Mouse (Mus musculus): ENCODE data around the gene Cdh4.

Cdh4 gene

DNA sequence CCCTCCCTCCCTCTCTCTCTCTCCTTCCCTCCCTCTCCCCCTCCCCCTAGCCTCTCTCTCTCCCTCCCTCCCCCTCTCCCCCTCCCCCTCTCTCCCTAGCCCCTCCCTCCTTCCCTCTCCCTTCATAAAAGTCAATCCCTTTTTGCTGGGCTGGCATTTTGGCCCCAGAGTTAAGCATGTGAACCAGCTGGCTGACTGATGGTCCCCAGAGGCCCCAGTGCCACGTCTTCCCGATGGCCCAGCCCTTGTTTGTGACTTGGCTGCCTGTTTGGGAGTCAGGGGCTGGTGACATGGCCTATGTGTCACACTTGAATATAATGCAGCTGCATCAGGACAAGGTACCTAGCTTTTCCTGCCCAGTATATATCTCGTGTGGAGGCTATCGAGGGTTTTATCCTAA lies 96.3 kb downstream of the Cdh4 start:
- no peak for DNase-seq (ENCODE audit: low read depth)

DNA sequence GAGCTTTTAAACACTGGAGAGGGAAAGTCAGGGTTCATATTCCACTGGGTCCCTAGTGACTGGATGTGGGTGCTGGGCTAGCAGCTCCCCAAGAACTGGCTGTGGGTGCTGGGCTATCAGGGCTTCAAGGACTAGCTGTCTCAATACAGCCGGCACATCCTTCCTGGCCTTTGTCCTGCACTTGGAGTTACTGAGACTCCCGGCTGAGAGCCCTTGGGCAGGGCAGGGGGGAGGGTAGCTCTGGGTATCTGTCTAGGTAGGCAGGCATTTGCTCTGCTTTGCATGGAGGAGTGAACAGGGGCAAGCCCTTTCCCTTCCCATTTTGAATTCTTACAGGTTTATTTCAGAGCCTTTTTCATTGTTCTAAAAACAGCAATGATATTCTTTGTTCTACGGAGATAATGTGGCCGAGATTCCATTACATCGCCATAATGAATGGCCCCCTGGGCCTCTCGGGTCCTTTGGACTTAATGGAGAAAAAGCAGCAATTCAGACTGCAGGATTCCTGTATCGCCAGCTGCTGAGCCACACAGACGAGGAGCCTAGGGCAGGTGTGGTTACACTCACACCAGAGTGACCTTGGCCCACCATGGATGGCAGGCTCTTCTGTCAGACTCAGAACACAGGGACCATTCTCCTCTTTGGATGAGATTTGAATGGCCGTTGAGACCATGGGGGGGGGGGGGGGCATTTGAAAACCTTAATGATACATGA lies 97.5 kb downstream of the Cdh4 start:
- DNase-seq (ENCODE audit: low read depth): no peak

DNA sequence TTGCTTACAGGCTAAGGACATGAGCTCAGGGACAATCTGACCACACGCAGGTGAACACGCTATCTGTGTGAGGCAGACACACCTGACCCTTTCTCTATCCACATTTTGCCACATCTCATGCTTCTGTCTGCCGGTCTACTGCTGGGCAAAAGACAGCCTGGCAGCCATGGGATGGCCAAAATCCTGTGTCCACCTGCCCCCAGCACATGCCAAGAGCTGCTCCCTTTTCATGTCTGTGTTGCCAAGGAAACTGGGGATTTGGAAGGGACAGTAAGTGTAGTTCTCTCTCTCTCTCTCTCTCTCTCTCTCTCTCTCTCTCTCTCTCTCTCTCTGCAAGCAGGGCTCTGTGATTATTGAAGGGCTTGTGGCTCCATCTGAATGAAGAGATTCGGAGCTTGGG lies 98.9 kb downstream of the Cdh4 start:
- DNase-seq (ENCODE audit: low read depth): no peak

DNA sequence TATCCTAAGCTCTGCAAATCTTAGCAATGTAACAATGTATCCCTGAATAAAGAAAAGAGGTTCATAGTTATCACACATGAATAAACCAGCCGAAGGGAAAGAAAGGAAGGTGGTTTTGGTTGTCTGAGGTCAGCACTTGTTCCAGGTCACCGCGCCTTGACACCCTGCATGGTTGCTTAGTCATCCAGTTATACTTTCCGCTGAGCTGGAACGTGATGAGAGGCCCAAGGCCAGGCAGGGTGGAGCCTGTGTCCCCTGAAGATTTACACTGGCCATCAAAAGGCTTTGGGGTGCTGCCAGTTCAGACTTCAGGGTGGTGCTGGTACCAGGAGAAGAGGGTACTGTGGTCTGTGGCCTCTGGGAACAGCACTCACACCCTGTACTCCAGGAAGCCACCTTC lies 105.4 kb downstream of the Cdh4 start:
- no peak for DNase-seq (ENCODE audit: low read depth)

DNA sequence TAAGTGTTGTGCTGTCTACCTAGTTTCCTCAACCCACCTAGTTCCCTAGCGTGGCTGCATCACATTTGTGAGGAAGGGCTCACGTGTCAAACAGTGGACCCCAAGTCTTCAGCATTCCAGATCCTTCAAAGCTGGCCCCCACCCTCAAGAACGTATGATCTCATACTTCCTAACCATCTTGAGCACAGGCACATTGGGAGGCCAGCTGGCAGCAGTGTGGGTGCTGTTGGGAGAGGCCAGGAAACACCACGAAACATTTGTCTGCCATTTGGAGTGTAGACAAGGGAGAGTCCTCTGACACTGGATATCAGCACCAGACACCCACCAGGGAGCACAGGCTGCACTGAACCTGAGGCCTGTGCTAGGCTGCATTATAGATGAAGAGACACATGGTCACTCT lies 113.7 kb downstream of the Cdh4 start:
- DNase-seq (ENCODE audit: low read depth): no peak

DNA sequence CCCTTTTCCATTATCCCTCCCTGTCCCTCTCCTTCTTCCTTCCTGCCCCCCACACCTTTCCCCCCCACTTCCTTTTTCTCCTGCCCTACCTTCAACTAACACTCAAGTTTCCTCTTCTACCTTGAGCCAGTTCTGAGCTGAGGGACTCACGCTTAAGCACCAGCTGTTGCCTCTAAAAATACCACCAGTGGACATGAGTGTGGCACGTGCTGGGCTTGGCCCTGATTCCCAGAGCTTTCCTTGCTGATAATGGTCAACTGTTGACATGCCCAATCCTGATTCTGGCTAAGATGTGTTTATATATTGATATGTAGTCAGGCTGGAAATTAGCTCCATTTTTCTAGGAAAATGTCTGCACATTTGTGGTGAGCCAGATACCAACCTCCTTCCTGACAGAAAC lies 120.1 kb downstream of the Cdh4 start:
- DNase-seq (ENCODE audit: low read depth): no peak

DNA sequence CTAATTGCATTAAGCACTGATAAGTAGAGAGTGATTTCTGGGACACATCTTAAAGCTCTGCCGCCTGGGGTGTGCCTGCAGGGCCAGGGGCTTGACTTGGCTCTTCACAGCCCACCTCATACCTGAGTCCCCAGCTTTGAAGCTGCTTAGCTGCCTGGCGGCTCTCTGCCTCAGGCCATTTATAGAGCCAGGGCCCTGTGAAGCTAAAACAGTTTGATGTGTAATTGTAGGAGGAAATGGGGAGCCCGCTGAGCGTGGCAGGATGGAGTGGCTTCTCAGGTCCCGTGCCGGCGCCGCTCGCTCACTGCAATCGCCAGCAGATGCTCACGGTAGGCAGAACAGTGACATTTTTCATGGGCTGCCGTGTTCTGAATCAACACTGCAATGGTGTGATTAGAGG lies 123.4 kb downstream of the Cdh4 start:
- no peak for DNase-seq (ENCODE audit: low read depth)

DNA sequence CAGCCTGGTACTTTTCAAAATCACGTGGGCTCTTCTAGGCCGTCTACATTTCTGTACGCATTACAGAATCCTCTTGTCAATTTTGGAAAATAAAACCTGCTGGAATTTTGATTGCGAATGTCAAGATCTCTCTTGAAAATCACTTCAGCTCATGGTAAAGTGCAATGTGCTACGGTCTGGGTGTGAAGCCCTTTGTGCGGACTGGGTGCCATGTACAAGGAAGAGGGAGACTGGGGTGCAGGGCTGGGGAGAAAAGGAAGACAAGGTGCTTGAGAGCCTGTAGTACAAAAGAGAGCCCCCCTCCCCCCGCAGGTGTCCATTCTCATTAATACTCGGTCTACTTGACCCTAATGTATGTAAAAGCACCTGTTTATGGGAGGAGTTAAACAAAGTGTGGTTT lies 125.7 kb downstream of the Cdh4 start:
- DNase-seq (ENCODE audit: low read depth): no peak

DNA sequence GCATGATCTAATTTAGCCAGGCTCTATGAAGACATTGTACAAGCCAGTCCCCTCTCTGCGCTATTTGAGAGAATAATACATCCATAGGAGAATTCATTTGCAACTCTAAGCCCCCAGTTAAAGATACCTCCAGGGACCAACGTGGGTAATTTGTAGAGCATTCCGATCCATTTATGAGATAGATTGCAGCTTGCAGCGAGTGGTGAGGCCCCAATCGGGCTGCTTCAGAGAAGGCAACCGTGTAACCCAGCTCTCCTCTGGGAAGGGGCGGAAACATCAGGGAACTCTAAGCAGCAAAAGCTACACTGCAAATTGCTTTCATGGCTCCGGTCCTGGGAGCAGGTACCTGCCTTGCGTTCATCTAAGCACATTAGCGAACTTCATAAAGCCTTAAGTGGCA lies 126.9 kb downstream of the Cdh4 start:
- DNase-seq (ENCODE audit: low read depth): no peak

DNA sequence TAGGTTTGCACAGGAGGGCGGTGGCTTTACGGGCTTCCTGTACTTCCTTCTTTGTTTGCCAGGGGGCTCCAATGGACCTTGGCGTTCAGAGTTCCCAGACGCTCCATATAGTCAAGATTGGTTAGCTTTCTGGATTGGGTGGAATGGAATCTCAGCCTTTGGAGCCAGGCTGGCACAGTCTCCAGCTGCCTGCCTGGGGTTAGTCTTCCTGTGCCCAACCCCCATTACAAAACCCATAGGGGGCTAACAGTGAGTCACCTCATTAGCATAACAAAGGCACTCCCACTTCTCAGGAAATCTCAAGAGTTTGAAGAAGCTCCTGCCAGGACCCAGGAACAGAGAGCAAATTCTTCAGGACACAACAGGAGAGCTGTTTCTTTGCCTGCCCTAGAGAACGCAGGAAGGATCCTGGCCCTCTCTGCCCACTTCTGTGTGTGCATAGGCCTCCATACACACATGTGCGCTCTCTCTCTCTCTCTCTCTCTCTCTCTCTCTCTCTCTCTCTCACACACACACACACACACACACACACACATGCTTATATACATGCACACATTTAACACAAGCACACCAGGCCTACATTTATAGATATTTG lies 129.0 kb downstream of the Cdh4 start:
- no peak for DNase-seq (ENCODE audit: low read depth)

DNA sequence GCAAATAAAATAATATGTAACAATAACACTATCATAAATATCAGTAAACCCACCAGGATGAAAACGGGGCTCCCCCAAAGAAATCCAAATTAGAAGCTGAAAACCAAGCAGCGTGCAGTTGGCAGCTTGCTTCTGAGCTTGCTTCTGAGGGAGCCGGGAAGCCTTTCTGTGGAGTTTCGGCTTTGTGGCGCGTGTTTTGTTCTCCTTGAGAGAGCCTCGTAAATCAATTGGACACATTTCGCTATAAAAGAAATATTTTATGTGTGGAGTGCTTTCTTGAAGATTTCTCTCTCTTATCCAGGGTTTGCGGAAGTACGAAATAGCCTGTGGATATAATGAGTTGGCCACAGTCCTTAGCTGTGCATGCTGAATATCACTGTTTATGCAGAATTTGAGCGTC lies 131.1 kb downstream of the Cdh4 start:
- no peak for DNase-seq (ENCODE audit: low read depth)

DNA sequence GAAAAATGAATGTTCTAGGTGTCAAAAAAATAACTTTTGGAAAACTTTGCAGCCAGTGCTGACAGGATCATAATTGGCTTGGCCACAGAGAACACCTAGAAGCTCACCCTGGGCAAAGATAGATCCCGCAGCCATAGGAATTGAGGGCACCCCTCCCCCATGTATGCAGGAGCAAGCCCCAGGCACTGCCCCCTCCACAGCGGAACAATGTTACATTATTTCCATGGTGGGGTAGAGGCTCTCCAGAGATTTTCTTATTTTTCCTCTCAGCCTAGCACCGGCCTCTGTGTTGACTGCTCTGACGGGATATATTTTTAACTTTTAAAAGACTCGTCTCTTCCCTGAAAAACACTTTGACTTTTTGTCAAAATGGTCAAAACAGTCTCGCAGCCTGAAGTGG lies 131.6 kb downstream of the Cdh4 start:
- DNase-seq (ENCODE audit: low read depth): no peak

DNA sequence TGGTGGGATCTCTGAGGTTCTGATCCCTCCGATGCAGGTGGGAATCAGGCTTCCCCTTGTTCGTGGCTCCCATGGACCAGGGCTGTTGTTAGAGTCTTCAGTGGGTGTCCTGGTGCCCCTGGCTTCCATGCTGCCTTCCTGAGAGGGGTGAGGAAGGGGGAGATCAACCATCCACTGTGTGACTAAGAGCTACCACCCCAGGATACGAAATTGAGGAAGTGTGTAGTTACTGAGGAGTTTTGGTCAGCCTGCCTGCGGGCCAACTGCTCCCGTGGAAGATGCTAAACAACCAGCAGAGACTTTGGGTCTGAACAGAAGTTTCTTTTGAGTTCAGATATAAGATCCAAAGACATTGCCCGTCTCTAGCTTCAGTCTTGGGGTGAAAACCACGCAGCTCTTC lies 133.4 kb downstream of the Cdh4 start:
- no peak for DNase-seq (ENCODE audit: low read depth)

DNA sequence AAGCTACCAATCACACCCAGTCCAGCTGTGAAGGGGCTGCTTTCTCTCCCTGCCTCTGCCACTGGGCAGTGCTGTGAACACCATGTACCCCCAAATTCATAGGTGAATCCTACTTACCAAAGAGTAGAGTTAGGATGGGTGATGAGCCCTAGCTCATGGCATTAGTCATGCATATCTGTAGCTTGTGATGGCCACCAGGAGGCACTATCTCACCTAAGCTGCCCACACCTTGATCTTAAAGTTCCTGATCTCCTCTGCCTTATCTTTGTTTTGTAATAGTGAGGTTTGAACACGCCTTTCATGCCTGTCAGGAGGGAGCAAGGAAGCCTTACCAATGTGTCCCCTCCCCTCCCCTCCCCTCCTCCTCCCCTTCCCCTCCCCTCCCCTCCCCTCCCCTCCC lies 134.0 kb downstream of the Cdh4 start:
- DNase-seq (ENCODE audit: low read depth): no peak

DNA sequence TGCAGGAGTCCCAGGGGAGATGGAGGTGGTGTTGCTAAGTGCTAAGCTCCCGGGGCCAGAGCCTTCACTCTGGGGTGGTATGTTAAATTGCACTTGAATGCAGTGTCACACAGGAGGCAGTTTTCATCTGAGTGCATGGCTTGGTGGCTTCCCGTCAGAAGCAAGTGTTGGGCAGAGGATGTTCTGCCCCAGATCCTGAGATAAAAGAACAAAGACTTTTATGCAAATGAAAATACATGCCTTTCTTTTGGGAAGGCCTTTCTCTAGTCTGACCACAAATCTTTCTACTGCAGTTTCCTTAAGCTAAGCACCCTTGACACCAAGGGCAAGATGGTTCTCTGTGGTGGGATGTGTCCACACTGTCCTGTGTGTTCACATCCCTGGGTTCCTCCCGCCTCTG lies 136.1 kb downstream of the Cdh4 start:
- DNase-seq (ENCODE audit: low read depth): no peak

DNA sequence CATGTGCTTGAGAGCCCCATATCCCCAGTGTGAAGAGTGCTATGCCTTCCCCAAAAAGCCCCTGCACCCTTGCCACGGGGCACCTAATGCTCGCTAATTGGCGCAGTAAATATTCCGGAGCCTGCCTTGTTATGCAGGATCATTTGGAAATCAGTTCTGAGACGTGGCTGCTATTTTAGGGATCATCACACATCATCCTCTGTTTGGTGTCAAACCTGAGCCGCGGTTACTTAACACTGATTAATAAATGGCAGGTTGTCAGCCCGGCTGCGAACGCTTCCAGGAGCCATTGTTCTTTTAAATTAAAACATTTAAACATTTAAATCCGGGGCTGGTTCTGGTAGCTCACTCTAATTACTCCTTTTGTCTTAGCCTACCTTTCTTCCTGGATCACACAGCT lies 136.6 kb downstream of the Cdh4 start:
- no peak for DNase-seq (ENCODE audit: low read depth)

DNA sequence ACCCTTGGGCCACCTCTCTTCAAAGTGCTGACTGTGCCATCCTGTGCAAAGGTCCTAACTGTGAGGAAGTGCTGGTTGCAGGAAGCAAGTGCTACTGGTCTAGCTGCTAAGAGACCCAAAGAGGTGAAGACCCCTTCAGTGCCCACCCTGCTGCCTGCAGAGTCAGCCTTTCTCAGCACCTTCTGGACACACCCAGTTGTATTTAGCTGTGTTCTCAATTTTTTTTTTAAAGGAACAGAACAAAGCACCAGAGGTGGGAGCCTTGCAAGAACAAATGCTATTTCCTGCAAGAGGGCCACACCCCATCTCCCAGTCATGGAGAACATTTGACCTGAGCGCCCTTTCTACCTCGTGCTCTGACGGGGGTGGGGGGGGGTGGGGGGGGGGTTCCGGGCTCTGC lies 138.2 kb downstream of the Cdh4 start:
- no peak for DNase-seq (ENCODE audit: low read depth)

DNA sequence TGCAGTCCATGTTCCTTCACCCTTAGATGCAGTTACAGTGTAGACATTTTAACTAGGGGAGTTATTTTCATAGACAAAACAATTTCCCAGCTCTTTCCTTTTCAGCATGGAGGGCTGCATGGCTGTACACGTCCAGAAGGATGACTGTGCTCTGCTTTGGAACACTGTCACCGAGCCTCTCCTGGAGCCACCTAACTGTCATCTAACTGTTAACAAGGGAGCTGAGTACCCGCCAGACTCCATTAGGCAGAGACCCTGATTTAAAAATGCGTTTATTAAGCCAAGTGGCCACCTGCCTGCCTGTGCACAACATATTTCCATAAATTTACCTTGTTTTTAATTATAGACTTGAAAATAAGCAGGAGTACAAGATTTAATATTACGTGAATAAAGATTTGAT lies 138.8 kb downstream of the Cdh4 start:
- no peak for DNase-seq (ENCODE audit: low read depth)

DNA sequence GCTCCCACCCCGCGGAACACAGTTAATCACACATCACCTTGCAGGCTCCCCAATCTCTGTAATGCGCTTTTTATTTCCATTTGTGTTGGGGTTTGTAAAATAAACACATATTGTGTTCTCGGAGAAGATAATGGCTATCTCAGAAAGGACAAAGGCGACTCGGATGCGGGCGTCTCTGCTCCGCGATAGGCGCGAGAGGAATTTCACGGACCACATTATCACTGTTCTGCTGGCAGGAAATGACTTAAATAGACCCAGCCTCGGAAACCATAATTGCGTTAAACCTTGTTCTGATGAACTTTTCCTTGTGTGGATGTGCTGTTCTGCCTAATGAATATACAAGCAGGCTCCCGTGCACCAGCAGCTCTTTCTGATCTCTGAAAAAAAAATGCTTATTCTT lies 140.7 kb downstream of the Cdh4 start:
- no peak for DNase-seq (ENCODE audit: low read depth)

DNA sequence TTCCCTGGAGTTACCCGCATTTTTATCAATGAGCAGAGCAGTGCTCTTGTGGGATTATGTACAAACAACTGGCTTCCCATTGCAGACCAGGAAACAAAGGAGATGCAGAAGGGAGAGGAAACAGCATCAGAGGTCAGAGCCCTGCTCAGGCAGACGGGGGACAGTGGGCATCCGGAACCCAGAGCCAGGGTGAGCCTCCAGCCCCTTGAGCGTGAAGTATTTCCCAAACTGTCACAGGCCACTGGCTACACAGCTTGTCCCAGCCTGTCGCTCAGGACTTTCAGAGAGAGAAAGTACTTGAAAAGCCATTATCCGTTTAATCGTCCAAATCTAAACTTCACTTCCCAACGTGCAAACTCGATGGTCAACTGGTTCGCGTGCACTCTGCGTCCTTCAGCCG lies 142.4 kb downstream of the Cdh4 start:
- DNase-seq (ENCODE audit: low read depth): no peak

DNA sequence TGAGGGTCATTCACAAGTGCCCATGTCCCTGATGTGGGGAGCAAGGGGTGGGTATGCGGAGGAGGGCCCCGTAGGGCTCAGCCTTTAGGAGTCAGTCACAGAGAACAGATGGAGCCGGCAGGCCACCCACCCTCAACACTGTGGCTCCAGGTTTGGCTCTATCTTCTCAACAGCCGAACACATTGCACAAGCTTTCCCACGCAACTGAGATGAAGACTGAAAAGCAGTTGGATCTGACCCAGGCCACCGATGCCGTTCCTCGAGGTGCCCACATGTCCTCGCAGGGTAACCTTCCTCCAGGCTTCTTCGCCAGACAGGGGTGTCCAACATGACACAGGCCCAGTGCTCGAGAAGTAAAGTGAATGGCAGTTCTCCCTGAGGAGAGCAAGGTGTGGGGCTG lies 144.2 kb downstream of the Cdh4 start:
- DNase-seq (ENCODE audit: low read depth): no peak

DNA sequence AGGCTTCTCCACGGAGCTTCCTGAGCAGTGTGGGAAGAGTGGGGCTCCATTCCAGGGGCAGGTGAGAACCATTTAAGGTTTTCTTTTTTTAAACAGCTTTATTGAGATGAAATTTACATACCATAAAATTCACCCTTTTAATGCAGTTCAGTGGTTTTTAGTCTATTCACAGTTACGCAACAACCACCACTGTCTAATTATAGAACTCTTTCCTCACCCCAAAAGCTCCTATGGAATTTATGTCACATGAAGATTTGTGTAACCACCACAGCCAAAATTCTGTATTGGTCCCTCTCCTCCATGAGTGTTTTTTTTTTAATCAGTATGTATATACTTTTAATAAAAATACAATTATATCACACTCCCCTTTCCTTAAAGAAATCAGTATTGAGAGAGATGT lies 144.8 kb downstream of the Cdh4 start:
- DNase-seq (ENCODE audit: low read depth): no peak

DNA sequence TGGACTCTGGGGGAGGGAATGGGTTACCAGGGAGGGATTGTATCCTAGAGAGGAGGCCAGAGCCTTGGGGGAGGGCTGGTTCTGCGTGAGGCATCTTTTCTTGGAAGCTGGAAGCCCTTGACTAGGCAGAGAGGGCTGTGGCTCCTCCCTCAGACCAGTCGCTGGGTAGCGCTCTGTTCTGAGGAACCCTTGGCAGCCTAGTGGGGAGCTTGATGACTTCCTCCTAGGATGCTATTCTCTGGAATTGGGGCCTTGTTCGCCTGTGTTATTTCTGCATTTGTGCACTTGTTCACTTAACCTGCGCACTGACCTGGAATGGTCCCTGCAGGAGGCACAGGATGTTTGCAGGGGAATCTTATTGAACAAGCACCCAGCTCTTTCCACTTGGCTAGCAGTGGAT lies 149.4 kb downstream of the Cdh4 start:
- no peak for DNase-seq (ENCODE audit: low read depth)

DNA sequence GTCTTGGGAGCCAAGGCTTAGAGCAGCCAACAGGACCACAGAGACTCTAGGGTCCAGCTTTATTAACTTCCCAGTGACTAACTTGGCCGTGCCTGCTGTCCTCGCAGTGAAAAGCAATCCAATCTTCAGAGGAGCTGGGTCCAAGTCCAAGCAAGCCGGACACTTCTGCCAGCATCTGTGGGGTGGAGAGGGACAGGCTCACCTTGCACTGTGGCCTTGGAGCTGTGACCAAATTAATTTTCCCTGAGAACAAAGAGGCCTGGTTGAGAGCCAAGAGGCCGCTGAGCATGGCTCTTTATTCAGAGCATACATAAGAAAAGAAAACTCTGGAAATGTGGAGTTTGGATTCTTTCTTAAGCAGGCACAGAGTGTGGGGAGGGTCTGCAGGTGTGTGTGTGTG lies 152.8 kb downstream of the Cdh4 start:
- no peak for DNase-seq (ENCODE audit: low read depth)
